Mouse (Mus musculus) stomach, embryonic 16.5 days (tissue): ENCODE results near the gene Prdx4. TPM values are rescaled to one million over a fixed set of nuclear protein-coding genes. Genes with fewer than 3 reads are reported as not detected.
"Not testable (repeated sequence)": the region's sequence is repeated elsewhere in the genome, so short reads cannot be mapped to it uniquely, and the experiment has no call there.

Experiments used
- ATAC-seq: fragments of 200-750 bp; cut with Nextera tagmentation; 2 replicates; pipeline ENCODE4 v1.8.0; 2017; ENCODE audit warnings: moderate number of reproducible peaks, moderate TSS enrichment; ENCODE audit not compliant: insufficient read depth, low FRiP score
- H3K27ac ChIP-seq: fragments of 300-500 bp; sonication (generic); 2 replicates; pipeline ENCODE4 v1.5.1; 2014; ENCODE audit warnings: low read length
- H3K27me3 ChIP-seq: fragments of 300-500 bp; sonication (generic); 2 replicates; pipeline ENCODE4 v1.6.1; 2014; ENCODE audit warnings: low read length, control low read depth, mixed read lengths; ENCODE audit not compliant: control insufficient read depth, insufficient read depth
- H3K36me3 ChIP-seq: fragments of 300-500 bp; sonication (generic); 2 replicates; pipeline ENCODE4 v1.6.1; 2014; ENCODE audit warnings: low read length; ENCODE audit not compliant: control insufficient read depth, insufficient read depth
- H3K4me1 ChIP-seq: fragments of 300-500 bp; sonication (generic); 2 replicates; pipeline ENCODE4 v1.6.1; 2014; ENCODE audit warnings: low read length, control low read depth, mixed read lengths; ENCODE audit not compliant: control insufficient read depth, insufficient read depth
- H3K4me2 ChIP-seq: fragments of 300-500 bp; sonication (generic); 2 replicates; pipeline ENCODE4 v1.6.1; 2014; ENCODE audit warnings: low read depth, low read length, mixed read lengths
- H3K4me3 ChIP-seq: fragments of 300-500 bp; sonication (generic); replicated peaks from 2 replicates; pipeline ENCODE4 v1.5.1; 2014; ENCODE audit warnings: mild to moderate bottlenecking, low read length
- H3K9ac ChIP-seq: fragments of 300-500 bp; sonication (generic); 2 replicates; pipeline ENCODE4 v1.6.1; 2014; ENCODE audit warnings: low read length
- H3K9me3 ChIP-seq: fragments of 300-500 bp; sonication (generic); replicated peaks from 2 replicates; pipeline ENCODE4 v1.6.1; 2016; ENCODE audit warnings: low read length, control low read depth; ENCODE audit not compliant: control insufficient read depth
- WGBS: fragments of 180-500 bp; shearing (Covaris S2); extraction: QIAGEN DNeasy Blood & Tissue Kit; methylation state at CpG from one replicate; pipeline ENCODE4 v1.1.7; 2014; 5-methylcytosine and 5-hydroxymethylcytosine counted together
- polyA plus RNA-seq: library from polyadenylated mRNA; unstranded; fragments of >200 nt; fragmentation: Nextera tagmentation; extraction: Ambion mirVana; gene quantifications from 2 replicates; pipeline ENCODE4 v1.2.1, GENCODE M21; 2015

Prdx4 gene
- 279 and 329 TPM in 2 replicates for polyA plus RNA-seq

GRCm38 (mm10) chrX:155340654-155341053 is at the start of gene Prdx4:
TSS of gene Prdx4 (minus strand) at chrX:155340754.
- no peak for ATAC-seq
- Histone ChIP-seq H3K4me2 (no peak within 1 kb of the TSS), H3K9me3 (no peaks in the 10 kb centered on the region), H3K4me3 (no peak within 1 kb of the TSS), H3K4me1 (no peaks in the 10 kb centered on the region; the same call in 1 of the 2 replicates), H3K9ac (no peak within 1 kb of the TSS), H3K27ac (no peak within 1 kb of the TSS), H3K36me3 (no peaks in the 10 kb centered on the region), H3K27me3 (no peaks in the 10 kb centered on the region)

GRCm38 (mm10) chrX:155376538-155376937 is 36.0 kb upstream of the Prdx4 start:
- Histone ChIP-seq H3K9me3 (no peaks in the 10 kb centered on the region), H3K27me3 (no peaks in the 10 kb centered on the region), H3K4me2 (no peak overlapping the region), H3K27ac (no peak overlapping the region), H3K9ac (no peak overlapping the region), H3K4me3 (no peak overlapping the region), H3K36me3 (no peaks in the 10 kb centered on the region), H3K4me1 (no peaks in the 10 kb centered on the region)
- WGBS, result 40% methylated on average over 2 of the region's 2 CpGs
- no peak for ATAC-seq

GRCm38 (mm10) chrX:155375458-155375857 is 34.9 kb upstream of the Prdx4 start:
- Histone ChIP-seq H3K27me3 (no peaks in the 10 kb centered on the region), H3K9ac (no peak overlapping the region), H3K4me1 (no peaks in the 10 kb centered on the region), H3K9me3 (no peaks in the 10 kb centered on the region), H3K4me2 (no peak overlapping the region), H3K27ac (no peak overlapping the region), H3K36me3 (no peaks in the 10 kb centered on the region), H3K4me3 (no peak overlapping the region)
- 24% methylated on average over 1 of the region's 1 CpGs for WGBS
- no peak for ATAC-seq

- H3K27me3 ChIP-seq, H3K4me2 ChIP-seq, ATAC-seq, H3K27ac ChIP-seq, H3K4me1 ChIP-seq, H3K4me3 ChIP-seq, H3K36me3 ChIP-seq, H3K9ac ChIP-seq, H3K9me3 ChIP-seq: not testable (repeated sequence)
- WGBS, result 69% methylated on average over 3 of the region's 3 CpGs
These were observed 29.6 kb upstream of the Prdx4 start for GRCm38 (mm10) chrX:155370110-155370509.

- H3K9ac ChIP-seq, result no peak overlapping the region
- WGBS, result 51% methylated on average over 2 of the region's 2 CpGs
- no peak overlapping the region for H3K4me2 ChIP-seq
- no peaks in the 10 kb centered on the region for H3K27me3 ChIP-seq
- H3K9me3 ChIP-seq, result no peaks in the 10 kb centered on the region
- no peak overlapping the region for H3K27ac ChIP-seq
- no peaks in the 10 kb centered on the region for H3K36me3 ChIP-seq
- ATAC-seq, result no peak
- no peaks in the 10 kb centered on the region for H3K4me1 ChIP-seq
- no peak overlapping the region for H3K4me3 ChIP-seq
These were observed 24.5 kb upstream of the Prdx4 start for GRCm38 (mm10) chrX:155365095-155365494.

- Histone ChIP-seq H3K27ac (no peak overlapping the region), H3K27me3 (no peaks in the 10 kb centered on the region), H3K4me1 (no peaks in the 10 kb centered on the region), H3K4me2 (no peak overlapping the region), H3K9me3 (no peaks in the 10 kb centered on the region), H3K4me3 (no peak overlapping the region), H3K36me3 (no peaks in the 10 kb centered on the region), H3K9ac (no peak overlapping the region)
- no peak for ATAC-seq
- 89% methylated on average over 2 of the region's 2 CpGs for WGBS
These were observed 5.7 kb upstream of the Prdx4 start for GRCm38 (mm10) chrX:155346249-155346648.

- ATAC-seq, result peak; percentile 98
- no peaks in the 10 kb centered on the region; the same call in 1 of the 2 replicates for H3K4me1 ChIP-seq
- H3K27ac ChIP-seq, result peak overlapping the region; percentile 83
- peak overlapping the region; percentile 65 for H3K4me3 ChIP-seq
- peak overlapping the region; percentile 45 for H3K4me2 ChIP-seq
- WGBS, result 17% methylated on average over 46 of the region's 49 CpGs
- no peaks in the 10 kb centered on the region for H3K36me3 ChIP-seq
- no peaks in the 10 kb centered on the region for H3K9me3 ChIP-seq
- no peaks in the 10 kb centered on the region for H3K27me3 ChIP-seq
- peak overlapping the region; percentile 61 for H3K9ac ChIP-seq
These were observed 2.4 kb downstream of the Prdx4 start for GRCm38 (mm10) chrX:155337905-155338721.

GRCm38 (mm10) chrX:155337567-155337904 is 3.0 kb downstream of the Prdx4 start:
- Histone ChIP-seq H3K4me2 (peak overlapping the region; percentile 45), H3K9ac (peak overlapping the region; percentile 61), H3K9me3 (no peaks in the 10 kb centered on the region), H3K27me3 (no peaks in the 10 kb centered on the region), H3K4me3 (peak overlapping the region; percentile 65), H3K27ac (peak overlapping the region; percentile 83), H3K36me3 (no peaks in the 10 kb centered on the region), H3K4me1 (no peaks in the 10 kb centered on the region; the same call in 1 of the 2 replicates)
- no peak for ATAC-seq
- WGBS, result 15% methylated on average over 7 of the region's 7 CpGs

GRCm38 (mm10) chrX:155318005-155318404 is 22.5 kb downstream of the Prdx4 start:
- Histone ChIP-seq H3K4me3 (no peak overlapping the region), H3K36me3 (no peaks in the 10 kb centered on the region), H3K27me3 (no peaks in the 10 kb centered on the region), H3K9me3 (no peaks in the 10 kb centered on the region), H3K4me1 (no peaks in the 10 kb centered on the region), H3K4me2 (no peak overlapping the region), H3K9ac (no peak overlapping the region), H3K27ac (no peak overlapping the region)
- 43% methylated on average over 4 of the region's 4 CpGs for WGBS
- ATAC-seq, result no peak
